26 mouse cellular contexts compared by ENCODE assay signal in genomic region chr8:114523061-114523460, GRCm38 (mm10).
"Had no signal": no experiment of that assay in that cellular context is flagged by ENCODE, and none has a peak within 500 bp of the region (broad histone marks: within the 10 kb centered on the region; RNA-seq: fewer than 3 reads in every experiment).

No protein-coding gene starts in this region.

- H3K36me3 ChIP-seq: heart, embryonic 13.5 days; heart, embryonic 15.5 days; hindbrain, embryonic 13.5 days; hindbrain, embryonic 15.5 days; kidney, embryonic 15.5 days; limb, embryonic 13.5 days; limb, embryonic 15.5 days; liver, embryonic 12.5 days had no signal

- H3K27me3 ChIP-seq: heart, embryonic 13.5 days; heart, embryonic 15.5 days; hindbrain, embryonic 13.5 days; hindbrain, embryonic 15.5 days; kidney, embryonic 15.5 days; limb, embryonic 15.5 days; liver, embryonic 12.5 days had no signal

- H3K27ac ChIP-seq: heart, adult 2 months; heart, embryonic 13.5 days; heart, embryonic 15.5 days; hindbrain, embryonic 13.5 days; hindbrain, embryonic 15.5 days; hindbrain, postnatal 0 days; kidney, embryonic 15.5 days; kidney, postnatal 0 days; limb, embryonic 13.5 days; limb, embryonic 15.5 days; liver, embryonic 12.5 days; liver, embryonic 14.5 days had no signal

- H3K9me3 ChIP-seq: heart, embryonic 13.5 days; heart, embryonic 15.5 days; hindbrain, embryonic 13.5 days; hindbrain, embryonic 15.5 days; kidney, embryonic 15.5 days; limb, embryonic 13.5 days; limb, embryonic 15.5 days; liver, embryonic 12.5 days had no signal

- ATAC-seq: hindbrain, postnatal 0 days; intestine, embryonic 16.5 days; liver, embryonic 12.5 days had no signal

- H3K4me2 ChIP-seq: heart, embryonic 11.5 days; heart, embryonic 13.5 days; heart, embryonic 15.5 days; hindbrain, embryonic 13.5 days; hindbrain, embryonic 15.5 days; kidney, embryonic 15.5 days; limb, embryonic 13.5 days; limb, embryonic 15.5 days; liver, embryonic 12.5 days had no signal

- DNase-seq: gastrocnemius, postnatal 14 days; gastrocnemius, postnatal 36 days; heart, adult 11 months; heart, adult 2 months; heart, postnatal 14 days; heart, postnatal 36 days; kidney, adult 11 months; kidney, adult 2 months; kidney, adult 9 months; kidney, postnatal 14 days; kidney, postnatal 36 days; layer of hippocampus, adult 9-11 months; layer of hippocampus, postnatal 36 days had no signal

- H3K4me3 ChIP-seq: heart, adult 2 months; heart, embryonic 13.5 days; heart, embryonic 15.5 days; hindbrain, embryonic 13.5 days; hindbrain, embryonic 15.5 days; kidney, embryonic 15.5 days; limb, embryonic 13.5 days; limb, embryonic 15.5 days; liver, embryonic 12.5 days had no signal

- H3K4me1 ChIP-seq: heart, embryonic 13.5 days; heart, embryonic 15.5 days; limb, embryonic 13.5 days; limb, embryonic 15.5 days; liver, embryonic 12.5 days had no signal

- H3K9ac ChIP-seq: heart, embryonic 13.5 days; heart, embryonic 15.5 days; hindbrain, embryonic 13.5 days; hindbrain, embryonic 15.5 days; kidney, embryonic 15.5 days; limb, embryonic 13.5 days; limb, embryonic 15.5 days; liver, embryonic 12.5 days; liver, embryonic 14.5 days had no signal
